Mouse (Mus musculus) bone marrow, adult 2 months (tissue): ENCODE measurements around the gene Palm. TPM values are rescaled to one million over a fixed set of nuclear protein-coding genes. Genes with fewer than 3 reads are reported as not detected.

Source experiments
- H3K27ac ChIP-seq: fragments of 200-500 bp; 2 replicates; pipeline ENCODE4 v1.5.1; 2012; ENCODE audit warnings: low read depth, mild to moderate bottlenecking, control low read depth, inconsistent platforms, low read length; ENCODE audit not compliant: control insufficient read depth, poor library complexity, insufficient read depth
- H3K4me1 ChIP-seq: fragments of 200-500 bp; 2 replicates; pipeline ENCODE4 v1.6.1; 2011; ENCODE audit warnings: low read length; ENCODE audit not compliant: control insufficient read depth, insufficient read depth
- H3K4me3 ChIP-seq: fragments of 200-500 bp; replicated peaks from 2 replicates; pipeline ENCODE3; 2011; ENCODE audit warnings: mild to moderate bottlenecking, low read depth, low read length, control low read depth; ENCODE audit not compliant: control insufficient read depth
- CTCF ChIP-seq: fragments of 200-500 bp; IDR thresholded peaks from 2 replicates; pipeline ENCODE4 v1.5.1; 2011; ENCODE audit warnings: low read length, control low read depth; ENCODE audit not compliant: control insufficient read depth, insufficient read depth
- POLR2A ChIP-seq: fragments of 200-500 bp; IDR thresholded peaks from 2 replicates; pipeline ENCODE4 v1.6.1; 2011; ENCODE audit warnings: low read depth, mild to moderate bottlenecking, control low read depth, low read length, borderline replicate concordance; ENCODE audit not compliant: control insufficient read depth
- WGBS: fragments of 180-500 bp; shearing (Covaris S2); methylation state at CpG from one replicate; pipeline ENCODE4 v1.1.7; 2018; 5-methylcytosine and 5-hydroxymethylcytosine counted together
- polyA plus RNA-seq: library from polyadenylated mRNA; stranded (reverse); fragments of >200 nt; gene quantifications from 2 replicates; pipeline ENCODE4 v1.2.4, GENCODE M21; 2011; ENCODE audit warnings: low replicate concordance; ENCODE audit not compliant: missing spikeins, insufficient read depth, insufficient read length

The Palm gene
- polyA plus RNA-seq, 1 experiment, result 36.1 TPM

DNA sequence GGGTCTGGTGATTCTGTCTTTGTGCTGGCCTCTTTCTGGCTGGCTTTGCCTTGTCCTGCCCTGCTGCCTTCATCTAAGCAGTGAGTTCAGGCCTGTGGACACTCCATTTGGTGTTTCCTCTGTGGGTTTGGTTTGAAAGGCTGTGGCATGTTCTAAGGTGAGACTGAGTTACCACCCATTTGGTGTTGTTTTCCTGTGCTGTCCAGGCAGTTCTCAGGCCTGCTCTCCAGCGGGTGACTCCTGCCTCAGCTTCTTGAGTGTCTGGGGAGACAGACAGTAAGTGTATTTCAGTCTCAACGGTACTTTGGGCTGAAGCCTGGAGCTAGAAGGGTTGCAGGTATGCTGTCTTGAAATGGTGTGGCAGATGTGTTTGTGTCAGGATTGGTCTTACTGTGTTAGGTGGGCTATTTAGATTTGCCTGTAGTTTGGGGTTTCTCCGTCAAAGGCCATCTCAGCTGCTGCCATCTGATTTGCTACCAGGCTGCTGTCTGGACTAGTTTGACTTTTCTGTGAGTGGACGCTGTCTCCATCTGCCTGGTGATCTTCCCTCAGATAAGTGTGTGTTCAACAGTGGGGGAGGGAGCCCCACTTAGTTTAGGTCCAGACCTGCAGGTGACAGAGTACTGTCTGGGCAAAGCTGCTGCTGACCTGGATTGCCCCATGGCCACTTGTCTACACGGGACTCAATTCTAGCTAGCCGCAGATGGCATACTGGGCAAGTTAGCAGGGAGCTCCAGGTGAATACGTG, 63.5 kb downstream of the Palm start:
- peak overlapping the region; percentile 56 for H3K4me3 ChIP-seq
- peaks cover 8% of the 10 kb centered on the region for H3K4me1 ChIP-seq
- peak overlapping the region; percentile 31 for H3K27ac ChIP-seq
- TF ChIP-seq CTCF (no peak), POLR2A (no peak)
- 5% methylated on average over 7 of the region's 7 CpGs for WGBS

DNA sequence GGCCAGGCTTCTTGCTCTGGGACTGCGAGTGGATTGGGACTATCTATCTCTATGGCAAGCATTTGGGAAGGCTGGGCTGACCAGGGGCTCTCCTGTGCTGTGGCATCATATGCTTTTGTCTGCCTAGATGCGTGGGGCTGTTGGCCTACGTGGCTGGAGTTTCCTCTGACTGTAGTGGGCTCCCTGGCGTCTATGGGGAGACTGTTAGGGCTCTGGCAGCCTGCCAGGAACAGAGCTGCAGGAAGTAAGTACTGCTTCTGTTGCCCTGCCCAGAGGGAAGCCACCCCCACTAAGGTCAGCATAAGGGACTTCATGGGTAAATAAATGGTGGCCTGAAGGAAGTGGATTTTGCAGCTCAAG, 64.1 kb downstream of the Palm start:
- Histone ChIP-seq H3K4me1 (peaks cover 8% of the 10 kb centered on the region), H3K27ac (peak overlapping the region; percentile 1; the same call in 1 of the 2 replicates), H3K4me3 (peak overlapping the region; percentile 56)
- TF ChIP-seq CTCF, result no peak
- no peak for TF ChIP-seq POLR2A
- WGBS, result 2% methylated on average over 4 of the region's 4 CpGs

DNA sequence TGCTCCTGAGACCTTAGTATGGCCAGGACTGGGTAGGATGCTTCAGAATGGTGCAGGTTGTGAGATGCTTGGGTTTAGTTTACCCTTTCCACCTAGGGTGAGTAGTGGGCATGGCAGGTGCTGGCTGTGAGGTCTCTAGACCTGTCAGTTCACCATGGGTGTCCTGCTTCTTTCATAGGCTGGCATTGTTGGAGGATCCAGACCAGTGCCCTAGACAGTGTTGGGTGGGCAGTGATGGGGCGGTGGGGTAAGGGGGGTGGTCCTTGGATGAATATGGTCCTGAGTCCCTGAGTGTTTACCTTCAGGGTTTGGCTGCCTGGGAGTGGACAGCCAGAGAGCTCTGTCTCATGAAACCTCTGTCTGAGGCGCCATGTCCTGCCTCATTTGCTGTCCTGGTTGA, 64.5 kb downstream of the Palm start:
- Histone ChIP-seq H3K4me3 (no peak overlapping the region), H3K4me1 (peaks cover 8% of the 10 kb centered on the region), H3K27ac (no peak overlapping the region)
- 83% methylated on average over 2 of the region's 2 CpGs for whole genome bisulfite sequencing
- TF ChIP-seq CTCF, result no peak
- no peak for TF ChIP-seq POLR2A

DNA sequence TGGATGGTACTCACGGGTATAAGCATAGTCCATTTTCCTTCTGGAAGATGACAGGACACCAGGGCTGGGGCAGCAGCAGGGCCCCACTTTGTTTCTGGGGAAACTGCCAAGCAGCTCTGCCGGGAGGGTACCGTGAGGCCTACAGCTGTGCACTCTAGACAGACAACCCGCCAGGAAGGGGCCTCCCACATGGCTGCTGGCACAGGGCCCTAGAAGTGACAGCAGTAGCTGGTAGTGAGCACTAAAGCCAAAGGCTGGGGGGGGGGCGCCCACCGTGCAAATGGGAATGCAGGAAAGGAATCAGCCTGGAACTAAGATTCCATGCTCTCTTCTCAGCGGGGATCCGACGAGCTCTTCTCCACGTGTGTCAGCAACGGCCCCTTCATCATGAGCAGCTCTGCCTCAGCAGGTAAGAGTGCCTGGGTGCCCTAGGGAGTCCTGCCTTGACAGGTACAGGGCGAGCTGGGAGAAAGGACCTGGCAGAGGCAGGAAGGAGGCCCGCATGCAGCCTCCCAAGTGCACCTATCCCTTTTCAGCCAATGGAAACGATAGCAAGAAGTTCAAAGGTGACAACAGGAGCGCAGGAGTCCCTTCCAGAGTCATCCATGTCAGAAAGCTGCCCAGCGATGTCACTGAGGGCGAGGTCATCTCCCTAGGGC, 65.2 kb downstream of the Palm start:
- 47% methylated on average over 17 of the region's 17 CpGs for WGBS
- Histone ChIP-seq H3K27ac (no peak overlapping the region), H3K4me3 (no peak overlapping the region), H3K4me1 (peaks cover 8% of the 10 kb centered on the region)
- TF ChIP-seq CTCF (no peak), POLR2A (no peak)

DNA sequence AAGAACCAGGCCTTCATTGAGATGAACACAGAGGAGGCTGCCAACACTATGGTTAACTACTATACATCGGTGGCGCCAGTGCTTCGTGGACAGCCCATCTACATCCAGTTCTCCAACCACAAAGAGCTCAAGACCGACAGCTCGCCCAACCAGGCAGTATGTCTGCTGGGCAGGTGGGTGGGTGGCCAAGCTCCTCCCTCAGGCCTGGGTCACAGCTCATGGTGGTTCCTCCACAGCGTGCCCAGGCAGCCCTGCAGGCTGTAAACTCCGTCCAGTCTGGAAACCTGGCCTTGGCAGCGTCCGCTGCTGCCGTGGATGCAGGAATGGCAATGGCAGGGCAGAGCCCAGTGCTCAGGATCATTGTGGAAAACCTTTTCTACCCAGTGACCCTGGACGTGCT, 65.7 kb downstream of the Palm start:
- no peak overlapping the region for H3K27ac ChIP-seq
- peaks cover 8% of the 10 kb centered on the region for H3K4me1 ChIP-seq
- TF ChIP-seq POLR2A (no peak), CTCF (no peak)
- H3K4me3 ChIP-seq, result no peak overlapping the region
- WGBS, result 69% methylated on average over 11 of the region's 11 CpGs

DNA sequence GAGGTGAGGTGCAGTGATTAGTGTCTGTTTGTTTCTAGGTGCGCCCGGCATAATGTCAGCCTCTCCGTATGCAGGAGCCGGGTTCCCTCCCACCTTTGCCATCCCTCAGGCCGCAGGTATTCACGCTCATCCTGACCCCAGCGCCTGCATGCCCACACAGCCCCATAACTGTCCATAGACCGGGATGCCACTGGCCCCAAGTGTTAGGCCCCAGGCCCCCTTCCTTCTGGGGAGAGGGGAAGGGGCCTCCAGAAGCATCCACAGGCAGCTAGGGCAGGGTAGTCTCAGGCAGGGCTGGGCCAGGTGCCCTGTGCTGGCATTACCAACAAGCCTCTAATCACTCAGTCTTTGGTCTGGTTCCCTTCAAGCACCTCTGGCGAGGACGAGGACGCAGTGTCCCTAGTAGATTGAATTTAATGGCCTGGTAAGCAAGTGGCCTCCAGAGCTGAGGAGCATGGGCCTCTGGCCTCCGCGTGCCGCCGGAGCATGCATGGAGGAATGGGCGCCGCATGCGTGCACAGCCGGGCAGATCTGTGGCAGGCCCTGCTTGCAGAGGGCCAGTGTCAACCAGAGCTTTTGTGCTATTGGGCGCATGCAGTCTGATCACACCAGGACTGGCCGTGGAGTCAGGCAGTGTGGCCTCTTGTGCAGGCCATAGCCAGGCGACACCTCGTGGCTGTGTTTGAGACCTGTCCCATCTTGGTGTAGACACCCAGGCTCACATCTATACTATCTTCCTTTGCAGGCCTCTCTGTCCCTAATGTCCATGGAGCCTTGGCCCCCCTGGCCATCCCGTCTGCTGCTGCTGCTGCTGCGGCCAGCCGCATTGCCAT, 66.9 kb downstream of the Palm start:
- TF ChIP-seq POLR2A (no peak), CTCF (no peak)
- Histone ChIP-seq H3K4me3 (no peak overlapping the region), H3K27ac (no peak overlapping the region), H3K4me1 (peaks cover 8% of the 10 kb centered on the region)
- 92% methylated on average over 26 of the region's 26 CpGs for WGBS

DNA sequence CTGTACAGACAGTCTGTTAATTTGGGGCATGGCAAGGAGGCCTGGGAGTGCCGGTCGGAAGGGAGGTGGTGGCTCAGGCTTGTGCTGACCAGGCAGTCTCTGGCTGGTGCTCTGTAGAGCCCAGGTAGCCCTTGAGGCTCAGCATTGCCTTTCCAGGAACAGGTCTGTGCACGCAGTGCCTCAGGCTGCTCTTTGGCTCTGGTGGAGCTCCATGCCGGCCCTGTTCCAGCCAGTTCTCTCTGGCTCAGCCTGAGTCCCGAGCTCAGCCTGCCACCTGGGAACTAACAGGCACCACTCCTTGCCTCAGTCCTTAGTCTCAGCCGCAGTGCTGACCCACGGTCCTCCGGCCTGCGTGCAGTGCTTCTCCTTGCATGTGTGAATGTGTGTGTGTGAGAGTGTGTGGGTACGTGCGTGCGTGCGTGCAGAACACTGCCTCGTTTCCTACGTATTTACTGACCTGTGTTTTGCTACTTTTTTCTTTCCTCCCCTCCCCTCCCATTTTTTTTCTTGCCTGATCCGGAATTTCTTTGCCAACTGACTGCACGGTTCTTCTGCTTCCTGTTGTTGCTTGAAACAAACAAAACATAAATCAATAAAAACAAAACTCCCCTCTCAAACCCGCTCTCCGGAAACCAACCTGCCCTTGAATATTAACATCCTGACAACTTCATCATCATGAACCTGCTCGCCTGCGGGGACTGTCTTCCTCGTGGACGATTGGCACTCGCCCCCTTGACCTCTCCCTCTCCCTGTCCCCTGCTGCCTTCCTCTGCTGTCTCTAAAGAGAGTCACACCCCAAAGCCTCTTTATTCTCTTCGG, 68.1 kb downstream of the Palm start:
- H3K4me3 ChIP-seq, result no peak overlapping the region
- TF ChIP-seq POLR2A (0 out of 2 replicates have a peak, but pooled peaks have one; percentile 19), CTCF (no peak)
- WGBS, result 83% methylated on average over 25 of the region's 25 CpGs
- no peak overlapping the region for H3K27ac ChIP-seq
- H3K4me1 ChIP-seq, result peaks cover 8% of the 10 kb centered on the region
